In genomic region chr16:32608712-32609400, GRCm38 (mm10) we compare ENCODE assay signal across 8 mouse cellular contexts. TPM values are rescaled to one million over a fixed set of nuclear protein-coding genes. Genes with fewer than 3 reads are reported as not detected.
DNase-seq lines count a peak whose midpoint lies in the region; ATAC-seq and TF ChIP-seq lines count a peak whose summit lies in the region.

TSS of gene Tfrc (plus strand) at chr16:32608920.

- WGBS in forebrain, embryonic 10.5 days: under 1% methylated on average over 73 of the region's 73 CpGs
- WGBS in heart, embryonic 15.5 days: under 1% methylated on average over 65 of the region's 73 CpGs
- under 1% methylated on average over 71 of the region's 73 CpGs for WGBS in liver, embryonic 14.5 days (ENCODE audit: insufficient replicate concordance)
- under 1% methylated on average over 70 of the region's 73 CpGs for WGBS in neural tube, embryonic 11.5 days
- under 1% methylated on average over 71 of the region's 73 CpGs for WGBS in stomach, postnatal 0 days

- DNase-seq in CD8-positive naive resting alpha-beta T cell, adult 2 months (ENCODE audit: low read depth in 2 of 2, low spot score in 2 of 2): peak; percentile 95 to 96
- peak; percentile 98 for DNase-seq in c-Kit-positive CD71-negative TER-119-negative erythroid progenitor cells, embryonic 14.5 days (ENCODE audit: low read depth)
- DNase-seq in forebrain, embryonic 10.5 days (ENCODE audit: extremely low spot score, low spot score): peak; percentile 99
- peak; percentile 97 to 99 for DNase-seq in kidney, postnatal 25 days
- DNase-seq in liver, embryonic 14.5 days (ENCODE audit: low read depth in 3 of 3, low spot score in 3 of 3): peak; percentile 99
- peak; percentile 100 for DNase-seq in neural tube, embryonic 11.5 days (ENCODE audit: low spot score)
- peak; percentile 99 for DNase-seq in stomach, postnatal 0 days (ENCODE audit: low spot score)

- no peaks in the 10 kb centered on the region for H3K9me3 ChIP-seq in forebrain, embryonic 10.5 days
- H3K9me3 ChIP-seq in heart, embryonic 15.5 days (replicated peaks): no peaks in the 10 kb centered on the region
- no peaks in the 10 kb centered on the region for H3K9me3 ChIP-seq in liver, embryonic 14.5 days (ENCODE audit: control insufficient read depth, low read length)
- no peaks in the 10 kb centered on the region for H3K9me3 ChIP-seq in neural tube, embryonic 11.5 days (ENCODE audit: control insufficient read depth, low read length)
- H3K9me3 ChIP-seq in stomach, postnatal 0 days (ENCODE audit: control insufficient read depth, low read length): no peaks in the 10 kb centered on the region

- peak within 1 kb of the TSS; percentile 90 for H3K9ac ChIP-seq in heart, embryonic 15.5 days
- peak within 1 kb of the TSS; percentile 95 for H3K9ac ChIP-seq in liver, embryonic 14.5 days (replicated peaks)
- H3K9ac ChIP-seq in neural tube, embryonic 11.5 days (ENCODE audit: low read length): peak within 1 kb of the TSS; percentile 89
- peak within 1 kb of the TSS; percentile 80 for H3K9ac ChIP-seq in stomach, postnatal 0 days (ENCODE audit: low read length)

- H3K4me1 ChIP-seq in forebrain, embryonic 10.5 days: peaks cover 33% of the 10 kb centered on the region
- peaks cover 15% of the 10 kb centered on the region for H3K4me1 ChIP-seq in heart, embryonic 15.5 days (replicated peaks)
- H3K4me1 ChIP-seq in liver, embryonic 14.5 days (replicated peaks; ENCODE audit: control insufficient read depth in 2 of 2, insufficient read depth in 2 of 2, low read length in 1 of 2): peaks cover 22 to 23% of the 10 kb centered on the region in 2 experiments
- peaks cover 4% of the 10 kb centered on the region; the same call in 1 of the 2 replicates for H3K4me1 ChIP-seq in neural tube, embryonic 11.5 days (ENCODE audit: control insufficient read depth, insufficient read depth, low read length)
- H3K4me1 ChIP-seq in stomach, postnatal 0 days (replicated peaks; ENCODE audit: control insufficient read depth, insufficient read depth): no peaks in the 10 kb centered on the region

- peak within 1 kb of the TSS; percentile 93 for H3K4me2 ChIP-seq in heart, embryonic 15.5 days
- H3K4me2 ChIP-seq in liver, embryonic 14.5 days (ENCODE audit: low read depth): peak within 1 kb of the TSS; percentile 94
- H3K4me2 ChIP-seq in neural tube, embryonic 11.5 days (ENCODE audit: low read depth): peak within 1 kb of the TSS; percentile 78
- peak within 1 kb of the TSS; percentile 88 for H3K4me2 ChIP-seq in stomach, postnatal 0 days (replicated peaks; ENCODE audit: low read depth)

- peak; percentile 99 for ATAC-seq in heart, embryonic 15.5 days (replicated peaks; ENCODE audit: insufficient number of reproducible peaks, insufficient read depth, low FRiP score, low read depth)
- peak; percentile 92 for ATAC-seq in liver, embryonic 14.5 days (ENCODE audit: insufficient read depth)
- peak; percentile 99 for ATAC-seq in neural tube, embryonic 11.5 days (ENCODE audit: insufficient read depth, low FRiP score, low TSS enrichment)
- ATAC-seq in stomach, postnatal 0 days (ENCODE audit: low FRiP score, low TSS enrichment): peak; percentile 98

- peaks cover 14% of the 10 kb centered on the region for H3K27me3 ChIP-seq in forebrain, embryonic 10.5 days (ENCODE audit: poor library complexity, severe bottlenecking)
- H3K27me3 ChIP-seq in heart, embryonic 15.5 days: no peaks in the 10 kb centered on the region
- H3K27me3 ChIP-seq in liver, embryonic 14.5 days (ENCODE audit: control insufficient read depth, insufficient read depth, low read length): no peaks in the 10 kb centered on the region
- no peaks in the 10 kb centered on the region for H3K27me3 ChIP-seq in neural tube, embryonic 11.5 days (ENCODE audit: control insufficient read depth, insufficient read depth, low read length)
- H3K27me3 ChIP-seq in stomach, postnatal 0 days (ENCODE audit: control insufficient read depth, insufficient read depth, low read length): no peaks in the 10 kb centered on the region

- H3K27ac ChIP-seq in forebrain, embryonic 10.5 days: peak within 1 kb of the TSS; percentile 98
- H3K27ac ChIP-seq in heart, embryonic 15.5 days: peak within 1 kb of the TSS; percentile 97
- H3K27ac ChIP-seq in liver, embryonic 14.5 days: peak within 1 kb of the TSS; percentile 98
- peak within 1 kb of the TSS; percentile 93 for H3K27ac ChIP-seq in neural tube, embryonic 11.5 days (ENCODE audit: low read depth, low read length)
- H3K27ac ChIP-seq in stomach, postnatal 0 days (replicated peaks): peak within 1 kb of the TSS; percentile 88

- H3K4me3 ChIP-seq in forebrain, embryonic 10.5 days: peak within 1 kb of the TSS; percentile 88
- H3K4me3 ChIP-seq in heart, embryonic 15.5 days: peak within 1 kb of the TSS; percentile 95
- peak within 1 kb of the TSS; percentile 66 to 86 for H3K4me3 ChIP-seq in liver, embryonic 14.5 days (ENCODE audit: insufficient read depth in 1 of 2, low read depth in 2 of 2, low read length in 2 of 2)
- peak within 1 kb of the TSS; percentile 82 for H3K4me3 ChIP-seq in neural tube, embryonic 11.5 days (ENCODE audit: low read depth, low read length)
- H3K4me3 ChIP-seq in stomach, postnatal 0 days (ENCODE audit: low read depth, low read length): peak within 1 kb of the TSS; percentile 81

- TF ChIP-seq CTCF in liver, embryonic 14.5 days (IDR thresholded peaks at IDR 0.05; ENCODE audit: low read depth): peak; percentile 24; the same call in 1 of the 2 replicates
- TF ChIP-seq CTCF in stomach, postnatal 0 days (IDR thresholded peaks at IDR 0.05; ENCODE audit: low read depth): peak; percentile 27; the same call in 1 of the 2 replicates

- peaks cover 15% of the 10 kb centered on the region for H3K36me3 ChIP-seq in forebrain, embryonic 10.5 days (replicated peaks)
- H3K36me3 ChIP-seq in heart, embryonic 15.5 days: no peaks in the 10 kb centered on the region; the same call in 1 of the 2 replicates
- H3K36me3 ChIP-seq in liver, embryonic 14.5 days (replicated peaks; ENCODE audit: control insufficient read depth, insufficient read depth, low read depth): peaks cover 36% of the 10 kb centered on the region
- no peaks in the 10 kb centered on the region for H3K36me3 ChIP-seq in neural tube, embryonic 11.5 days (ENCODE audit: control insufficient read depth, insufficient read depth, low read length)
- H3K36me3 ChIP-seq in stomach, postnatal 0 days (ENCODE audit: control insufficient read depth, insufficient read depth, low read length): no peaks in the 10 kb centered on the region

- TF ChIP-seq EP300 in liver, embryonic 14.5 days (IDR thresholded peaks at IDR 0.05; ENCODE audit: low read depth): peak; percentile 72
- TF ChIP-seq EP300 in stomach, postnatal 0 days (optimal IDR thresholded peaks at IDR 0.05): no peak

RNA-seq across cellular contexts. Expression of gene Tfrc, which starts in this region (rescaled TPM):
- polyA plus RNA-seq in forebrain, embryonic 10.5 days (2016; fragmentation: Nextera tagmentation; extraction: Ambion mirVana): 71.3 and 72.0 TPM in 2 replicates
- 34.5 and 34.8 TPM in 2 replicates for polyA plus RNA-seq in heart, embryonic 15.5 days (2015; fragmentation: Nextera tagmentation; extraction: Ambion mirVana)
- 157 and 235 TPM in 2 replicates for polyA plus RNA-seq in liver, embryonic 14.5 days (2012; rRNA removed)
- 388 and 433 TPM in 2 replicates for polyA plus RNA-seq in liver, embryonic 14.5 days (2014; fragmentation: Nextera tagmentation; extraction: Ambion mirVana)
- 66.9 and 67.9 TPM in 2 replicates for polyA plus RNA-seq in neural tube, embryonic 11.5 days (2014; fragmentation: Nextera tagmentation; extraction: Ambion mirVana)
- polyA plus RNA-seq in stomach, postnatal 0 days (2015; fragmentation: Nextera tagmentation; extraction: Ambion mirVana): 45.6 and 50.0 TPM in 2 replicates

Comparison
In these comparisons a context has a peak if more than half of its experiments do, and no peak if none do; other contexts are left out.
1. Peak in every context shown above with its lines: DNase-seq, ATAC-seq, H3K4me3 ChIP-seq and H3K27ac ChIP-seq.